12 mouse cellular contexts compared by ENCODE assay signal in the genomic region with DNA sequence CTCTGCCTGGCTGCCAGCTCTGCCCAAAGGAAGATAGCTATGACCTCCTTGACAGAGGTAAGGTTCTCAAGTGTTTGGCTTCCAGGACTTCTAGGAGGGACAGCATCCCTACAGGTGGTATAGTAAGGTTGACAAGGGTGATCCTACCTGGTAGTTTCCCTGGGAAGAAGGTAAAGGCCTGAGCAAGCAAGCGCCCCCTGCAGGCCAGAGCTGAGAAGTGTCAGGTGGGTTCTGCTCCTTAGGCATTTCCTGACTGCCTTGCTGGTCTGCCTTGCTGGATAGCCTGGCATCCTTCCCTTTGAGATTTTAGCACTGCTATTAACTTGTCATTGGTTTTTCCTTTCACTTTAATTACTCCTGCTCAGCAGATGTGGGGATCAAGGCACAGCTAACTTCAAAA.
DNase-seq lines count a peak whose midpoint lies in the region; ATAC-seq and TF ChIP-seq lines count a peak whose summit lies in the region.
"Had no signal": no experiment of that assay in that cellular context is flagged by ENCODE, and none has a peak within 500 bp of the region (broad histone marks: within the 10 kb centered on the region; RNA-seq: fewer than 3 reads in every experiment).

No protein-coding gene starts in this region.

- ATAC-seq in intestine, postnatal 0 days = peak; percentile 13; the same call in 1 of the 2 replicates
- ATAC-seq in intestine, embryonic 16.5 days = no peak
- ATAC-seq in granulocyte monocyte progenitor cell, adult 5-6 weeks (replicated peaks; ENCODE audit: poor library complexity, severe bottlenecking) = peak; percentile 77

- H3K9ac ChIP-seq in intestine, postnatal 0 days (ENCODE audit: low read depth, low read length) = no peak overlapping the region
- no peak overlapping the region for H3K9ac ChIP-seq in intestine, embryonic 16.5 days (ENCODE audit: low read depth, low read length)
- H3K9ac ChIP-seq in MEL (ENCODE audit: control insufficient read depth, low read depth, low read length, poor library complexity, severe bottlenecking) = no peak overlapping the region
- H3K9ac ChIP-seq: liver, embryonic 13.5 days; neural tube, embryonic 12.5 days had no signal

- no peaks in the 10 kb centered on the region for H3K36me3 ChIP-seq in intestine, postnatal 0 days (ENCODE audit: control insufficient read depth, insufficient read depth)
- H3K36me3 ChIP-seq in intestine, embryonic 16.5 days (ENCODE audit: control insufficient read depth, insufficient read depth, low read length) = no peaks in the 10 kb centered on the region
- H3K36me3 ChIP-seq in MEL (ENCODE audit: control insufficient read depth in 1 of 2, insufficient read depth in 2 of 2, low read length in 2 of 2) = no peaks in the 10 kb centered on the region
- H3K36me3 ChIP-seq: liver, embryonic 13.5 days; neural tube, embryonic 12.5 days had no signal

- H3K79me2 ChIP-seq in MEL (ENCODE audit: control insufficient read depth, insufficient read depth, low read length, poor library complexity) = no peaks in the 10 kb centered on the region

- no peak overlapping the region for H3K27ac ChIP-seq in intestine, postnatal 0 days (ENCODE audit: low read depth, low read length)
- H3K27ac ChIP-seq in intestine, embryonic 16.5 days (ENCODE audit: low read length) = no peak overlapping the region
- no peak overlapping the region for H3K27ac ChIP-seq in MEL (ENCODE audit: control insufficient read depth, low read depth, low read length)
- H3K27ac ChIP-seq: liver, embryonic 13.5 days; neural tube, embryonic 12.5 days had no signal

- 5% methylated on average over 1 of the region's 1 CpGs for WGBS in intestine, postnatal 0 days
- 0% methylated on average over 1 of the region's 1 CpGs for WGBS in intestine, embryonic 16.5 days

- no peak for TF ChIP-seq EP300 in MEL (IDR thresholded peaks at IDR 0.05; ENCODE audit: low read depth in 1 of 2, low read length in 2 of 2)

- no peak for TF ChIP-seq RAD21 in MEL (IDR thresholded peaks at IDR 0.05; ENCODE audit: low read depth, low read length)

- no peaks in the 10 kb centered on the region for H3K27me3 ChIP-seq in intestine, postnatal 0 days (replicated peaks; ENCODE audit: control insufficient read depth, insufficient read depth, low read length)
- H3K27me3 ChIP-seq in intestine, embryonic 16.5 days (replicated peaks; ENCODE audit: control insufficient read depth, insufficient read depth, low read length) = no peaks in the 10 kb centered on the region
- no peaks in the 10 kb centered on the region for H3K27me3 ChIP-seq in MEL (ENCODE audit: control insufficient read depth in 1 of 2, insufficient read depth in 2 of 2, low read length in 2 of 2)
- H3K27me3 ChIP-seq: liver, embryonic 13.5 days; neural tube, embryonic 12.5 days had no signal

- no peak overlapping the region for H3K4me3 ChIP-seq in intestine, postnatal 0 days (ENCODE audit: low read depth, low read length)
- no peak overlapping the region for H3K4me3 ChIP-seq in intestine, embryonic 16.5 days (ENCODE audit: low read length)
- no peak overlapping the region for H3K4me3 ChIP-seq in MEL (ENCODE audit: control insufficient read depth in 1 of 2, insufficient read depth in 1 of 2, low read depth in 2 of 2, low read length in 2 of 2)
- H3K4me3 ChIP-seq: erythroblast, embryonic 14.5 days; liver, embryonic 13.5 days; neural tube, embryonic 12.5 days had no signal

- intact Hi-C loops in gastrocnemius, postnatal 36 days (cut with DNase I) = no loop called here

- H3K4me1 ChIP-seq in intestine, postnatal 0 days (replicated peaks; ENCODE audit: control insufficient read depth, insufficient read depth, low read length) = no peaks in the 10 kb centered on the region
- H3K4me1 ChIP-seq in intestine, embryonic 16.5 days (ENCODE audit: control insufficient read depth, insufficient read depth, low read length) = no peaks in the 10 kb centered on the region
- no peaks in the 10 kb centered on the region for H3K4me1 ChIP-seq in MEL (ENCODE audit: control insufficient read depth in 1 of 2, insufficient read depth in 2 of 2, low read length in 2 of 2)
- H3K4me1 ChIP-seq: liver, embryonic 13.5 days; neural tube, embryonic 12.5 days had no signal

- H3K4me2 ChIP-seq in intestine, postnatal 0 days (replicated peaks; ENCODE audit: low read depth) = no peak overlapping the region
- no peak overlapping the region for H3K4me2 ChIP-seq in intestine, embryonic 16.5 days (ENCODE audit: low read depth, low read length)
- H3K4me2 ChIP-seq: liver, embryonic 13.5 days; neural tube, embryonic 12.5 days had no signal

- H3K9me3 ChIP-seq in intestine, postnatal 0 days (ENCODE audit: control insufficient read depth) = no peaks in the 10 kb centered on the region
- no peaks in the 10 kb centered on the region for H3K9me3 ChIP-seq in intestine, embryonic 16.5 days (ENCODE audit: control insufficient read depth, low read length)
- no peaks in the 10 kb centered on the region for H3K9me3 ChIP-seq in MEL (replicated peaks; ENCODE audit: insufficient read depth, low read length)
- H3K9me3 ChIP-seq: liver, embryonic 13.5 days; neural tube, embryonic 12.5 days had no signal

- TF ChIP-seq POLR2A in MEL (IDR thresholded peaks at IDR 0.05; ENCODE audit: control insufficient read depth in 1 of 2, insufficient read depth in 1 of 2, low read depth in 1 of 2, low read length in 2 of 2, poor library complexity in 1 of 2) = no peak

- DNase-seq in 416B (ENCODE audit: low read depth) (peak; percentile 11), MEL (ENCODE audit: low read depth, low spot score) (no peak)
- no peak for DNase-seq in urinary bladder, adult 2 months (ENCODE audit: low spot score)
- no peak for DNase-seq in urinary bladder, postnatal 25 days (ENCODE audit: low spot score)
- no peak for DNase-seq in gastrocnemius, postnatal 36 days
- DNase-seq: adrenal gland, postnatal 25 days; liver, embryonic 13.5 days had no signal

- peak; percentile 76 for TF ChIP-seq CTCF in intestine, postnatal 0 days (IDR thresholded peaks at IDR 0.05; ENCODE audit: low read depth)
- peak; percentile 12 to 53 (median 45); a peak in 5 of 6 replicates for TF ChIP-seq CTCF in MEL (IDR thresholded peaks at IDR 0.05 in 2 of 3, conservative IDR thresholded peaks at IDR 0.05 in 1 of 3; ENCODE audit: control insufficient read depth in 1 of 3, insufficient read depth in 1 of 3, low read depth in 2 of 3, low read length in 3 of 3, poor library complexity in 1 of 3, severe bottlenecking in 1 of 3)

TF ChIP-seq in MEL, 35 proteins besides CTCF, POLR2A, EP300 and RAD21:
- TF ChIP-seq ZMIZ1 (IDR thresholded peaks at IDR 0.05; ENCODE audit: low read depth, low read length) (no peak), TCF12 (IDR thresholded peaks at IDR 0.05; ENCODE audit: low read depth, low read length) (no peak)
